Mouse (Mus musculus): Measurements from ENCODE around the gene Ttc30a2.

Ttc30a2 gene

GRCm38 (mm10) chr2:75926061-75926460 lies 51.9 kb downstream of the Ttc30a2 start:
- DNase-seq: no peak

Measured in thymus, adult 18-20 months (tissue).